Mouse (Mus musculus) lung, embryonic 15.5 days (tissue): Measurements from ENCODE around the gene Cldn3. TPM values are rescaled to one million over a fixed set of nuclear protein-coding genes. Genes with fewer than 3 reads are reported as not detected.
A peak's percentile ranks its signal among the peaks of the same experiment; 100 is the strongest.

Experiments
- ATAC-seq: fragments of 200-750 bp; cut with Nextera tagmentation; 2 replicates; pipeline ENCODE4 v1.8.0; 2017; ENCODE audit warnings: moderate number of reproducible peaks, borderline replicate concordance; ENCODE audit not compliant: low FRiP score, low TSS enrichment; ENCODE audit errors: extremely low read depth
- H3K27ac ChIP-seq: fragments of 300-500 bp; sonication (generic); 2 replicates; pipeline ENCODE4 v1.5.1; 2015; ENCODE audit warnings: moderate library complexity, mild to moderate bottlenecking, inconsistent platforms
- H3K27me3 ChIP-seq: fragments of 300-500 bp; sonication (generic); 2 replicates; pipeline ENCODE4 v1.6.1; 2015; ENCODE audit warnings: inconsistent platforms
- H3K36me3 ChIP-seq: fragments of 300-500 bp; sonication (generic); 2 replicates; pipeline ENCODE4 v1.6.1; 2015; ENCODE audit warnings: inconsistent platforms
- H3K4me1 ChIP-seq: fragments of 300-500 bp; sonication (generic); 2 replicates; pipeline ENCODE4 v1.6.1; 2015; ENCODE audit warnings: inconsistent platforms
- H3K4me2 ChIP-seq: fragments of 300-500 bp; sonication (generic); 2 replicates; pipeline ENCODE4 v1.6.1; 2015; ENCODE audit warnings: inconsistent platforms, mild to moderate bottlenecking, moderate library complexity
- H3K4me3 ChIP-seq: fragments of 300-500 bp; sonication (generic); 2 replicates; pipeline ENCODE4 v1.5.1; 2015; ENCODE audit warnings: mild to moderate bottlenecking, inconsistent platforms
- H3K9ac ChIP-seq: fragments of 300-500 bp; sonication (generic); 2 replicates; pipeline ENCODE4 v1.6.1; 2015; ENCODE audit warnings: inconsistent platforms
- H3K9me3 ChIP-seq: fragments of 300-500 bp; sonication (generic); 2 replicates; pipeline ENCODE4 v1.6.1; 2016; ENCODE audit warnings: inconsistent platforms
- whole genome bisulfite sequencing: fragments of 180-500 bp; shearing (Covaris S2); methylation state at CpG from one replicate; pipeline ENCODE4 v1.1.7; 2015; 5-methylcytosine and 5-hydroxymethylcytosine counted together
- polyA plus RNA-seq: library from polyadenylated mRNA; unstranded; fragments of >200 nt; fragmentation: Nextera tagmentation; extraction: Ambion mirVana; gene quantifications from 2 replicates; pipeline ENCODE4 v1.2.1, GENCODE M21; 2015

The Cldn3 gene
- polyA plus RNA-seq, 1 experiment from 2014 or later, result 259 TPM

DNA sequence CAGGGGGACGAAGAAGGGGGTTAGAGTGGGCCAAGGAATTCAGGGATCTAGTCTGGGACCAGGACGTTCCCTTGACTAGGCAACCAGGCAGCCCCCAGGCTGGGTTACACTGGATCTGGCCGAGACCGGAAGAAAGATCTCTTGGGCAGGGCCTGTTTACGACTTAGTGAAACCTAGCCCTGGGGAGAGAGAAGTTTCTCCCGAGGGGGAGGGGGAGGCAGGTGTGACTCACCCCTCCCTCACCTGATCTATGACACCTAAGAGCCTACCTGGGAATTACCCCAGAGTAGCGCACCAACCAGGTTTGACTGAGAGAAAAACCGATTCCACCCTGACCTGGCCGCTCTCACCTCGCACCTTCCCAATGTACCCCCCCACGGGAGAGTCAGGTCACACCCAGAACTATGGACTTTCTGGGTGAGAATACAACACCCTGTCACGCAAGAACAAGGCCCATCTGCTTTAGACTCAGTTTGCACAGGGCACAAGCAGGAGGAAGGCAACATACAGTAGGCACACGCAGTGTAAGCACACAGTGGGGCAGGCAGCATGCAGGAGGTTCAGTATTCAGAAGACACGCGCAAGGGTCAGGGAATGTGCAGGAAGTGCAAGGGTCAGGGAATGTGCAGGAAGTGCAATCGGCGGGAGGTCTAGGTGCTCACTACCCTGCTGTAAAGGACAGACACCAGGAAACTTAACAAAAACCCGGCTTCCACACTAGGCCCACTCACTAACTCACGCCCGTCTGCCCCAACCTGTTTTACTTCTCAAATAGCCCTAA, 18.7 kb upstream of the Cldn3 start:
- no peaks in the 10 kb centered on the region for H3K36me3 ChIP-seq
- peaks cover 10% of the 10 kb centered on the region; the same call in 1 of the 2 replicates for H3K27me3 ChIP-seq
- no peaks in the 10 kb centered on the region for H3K9me3 ChIP-seq
- H3K4me3 ChIP-seq, result no peak overlapping the region
- H3K4me2 ChIP-seq, result no peak overlapping the region
- H3K4me1 ChIP-seq, result peaks cover 37% of the 10 kb centered on the region
- 50% methylated on average over 20 of the region's 20 CpGs for WGBS
- ATAC-seq, result no peak
- peak overlapping the region; percentile 88 for H3K27ac ChIP-seq
- no peak overlapping the region for H3K9ac ChIP-seq

DNA sequence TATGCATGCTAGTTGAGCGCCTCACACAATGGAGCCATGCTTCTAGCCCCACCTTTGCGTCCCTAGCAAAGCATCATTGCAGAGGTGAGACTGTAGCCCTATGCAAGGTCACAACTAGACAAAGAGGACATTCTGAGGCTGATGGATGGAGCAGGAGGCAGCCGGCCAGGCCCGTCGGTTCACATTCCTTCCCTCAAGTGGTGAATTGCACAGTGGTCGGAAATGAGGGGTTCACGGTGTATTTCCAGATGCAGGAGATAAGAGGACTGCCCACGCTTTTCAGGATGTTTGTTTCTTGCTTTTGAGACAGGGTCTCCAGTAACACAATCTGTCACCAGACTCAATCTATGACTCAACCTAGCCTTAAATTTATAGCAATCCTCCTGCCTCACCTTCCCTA, 15.3 kb upstream of the Cldn3 start:
- Histone ChIP-seq H3K4me3 (no peak overlapping the region), H3K27ac (peak overlapping the region; percentile 64), H3K4me1 (peaks cover 44% of the 10 kb centered on the region), H3K36me3 (no peaks in the 10 kb centered on the region), H3K9ac (no peak overlapping the region), H3K27me3 (peaks cover 10% of the 10 kb centered on the region; the same call in 1 of the 2 replicates), H3K9me3 (no peaks in the 10 kb centered on the region), H3K4me2 (no peak overlapping the region)
- no peak for ATAC-seq
- WGBS, result 32% methylated on average over 8 of the region's 8 CpGs

DNA sequence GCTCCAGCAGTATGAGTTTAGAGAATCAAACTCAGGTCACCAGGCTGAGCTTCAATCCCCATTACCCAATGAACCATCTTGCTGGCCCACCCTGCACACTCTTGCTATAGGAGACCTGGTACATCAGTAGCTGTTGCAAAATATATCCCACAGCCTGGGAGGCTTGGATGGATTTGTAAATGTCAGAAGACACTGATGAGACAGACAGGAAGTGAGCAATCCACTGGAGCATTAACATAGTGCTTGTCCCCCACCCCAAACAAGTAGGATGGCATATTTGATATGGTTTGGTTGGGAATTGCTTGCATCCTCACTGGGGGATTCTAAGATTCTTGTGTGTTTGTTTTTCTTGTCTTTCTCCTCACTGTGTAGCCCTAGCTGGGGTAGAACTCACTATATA, 12.9 kb upstream of the Cldn3 start:
- Histone ChIP-seq H3K9ac (no peak overlapping the region), H3K27ac (peak overlapping the region; percentile 84), H3K4me3 (no peak overlapping the region), H3K36me3 (no peaks in the 10 kb centered on the region), H3K9me3 (no peaks in the 10 kb centered on the region), H3K4me2 (no peak overlapping the region), H3K4me1 (peaks cover 24% of the 10 kb centered on the region), H3K27me3 (no peaks in the 10 kb centered on the region)
- ATAC-seq, result no peak

DNA sequence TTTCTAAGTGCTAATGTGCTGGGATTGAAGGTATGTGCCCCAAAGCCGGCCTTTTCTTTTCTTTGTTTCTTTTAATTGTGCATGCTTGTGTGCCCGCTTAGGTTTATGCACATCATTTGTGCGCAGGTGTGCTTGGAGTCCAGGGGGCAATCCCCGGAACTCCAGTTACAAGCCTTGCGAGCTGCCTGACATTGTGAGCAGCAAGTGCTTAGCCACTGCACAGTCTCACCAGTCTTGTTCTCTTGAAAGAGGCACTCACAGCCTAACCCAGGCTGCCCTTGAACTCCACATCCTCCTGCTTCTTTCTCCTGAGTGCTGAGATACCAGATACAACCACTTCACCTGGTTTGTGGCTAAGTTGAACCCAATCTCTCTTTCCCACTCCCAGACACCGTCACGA, 12.5 kb upstream of the Cldn3 start:
- Histone ChIP-seq H3K4me1 (peaks cover 23% of the 10 kb centered on the region), H3K27ac (peak overlapping the region; percentile 84), H3K27me3 (no peaks in the 10 kb centered on the region), H3K4me3 (no peak overlapping the region), H3K36me3 (no peaks in the 10 kb centered on the region), H3K9me3 (no peaks in the 10 kb centered on the region), H3K4me2 (0 out of 2 replicates have a peak overlapping the region, but pooled peaks have one; percentile 13), H3K9ac (no peak overlapping the region)
- WGBS, result 62% methylated on average over 7 of the region's 7 CpGs
- ATAC-seq, result 0 out of 2 replicates have a peak, but pooled peaks have one; percentile 15

DNA sequence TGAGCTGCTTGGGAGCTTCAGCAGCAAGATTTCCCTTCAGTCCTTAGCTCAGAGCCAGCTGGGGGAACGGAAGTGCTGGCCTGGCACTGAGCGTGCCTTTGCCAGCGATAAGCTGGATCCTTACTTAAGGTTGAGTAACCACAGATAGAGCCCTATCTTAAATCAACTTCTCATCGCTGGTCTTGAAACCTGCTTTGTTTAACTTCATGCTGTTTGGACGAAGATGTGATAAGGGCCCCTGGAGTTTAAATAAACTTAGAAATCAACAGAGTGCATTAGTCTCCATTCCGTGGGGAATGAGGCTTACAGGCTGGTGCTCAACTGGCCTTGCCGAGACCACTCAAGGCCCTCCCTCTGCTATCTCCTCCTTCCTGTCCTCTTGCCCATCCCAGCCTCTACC, 11.7 kb upstream of the Cldn3 start:
- WGBS, result 5% methylated on average over 7 of the region's 7 CpGs
- no peaks in the 10 kb centered on the region for H3K36me3 ChIP-seq
- peak; percentile 69 for ATAC-seq
- peak overlapping the region; percentile 84 for H3K27ac ChIP-seq
- H3K27me3 ChIP-seq, result no peaks in the 10 kb centered on the region
- H3K4me1 ChIP-seq, result peaks cover 23% of the 10 kb centered on the region
- no peak overlapping the region for H3K4me3 ChIP-seq
- 0 out of 2 replicates have a peak overlapping the region, but pooled peaks have one; percentile 13 for H3K4me2 ChIP-seq
- H3K9ac ChIP-seq, result no peak overlapping the region
- H3K9me3 ChIP-seq, result no peaks in the 10 kb centered on the region

DNA sequence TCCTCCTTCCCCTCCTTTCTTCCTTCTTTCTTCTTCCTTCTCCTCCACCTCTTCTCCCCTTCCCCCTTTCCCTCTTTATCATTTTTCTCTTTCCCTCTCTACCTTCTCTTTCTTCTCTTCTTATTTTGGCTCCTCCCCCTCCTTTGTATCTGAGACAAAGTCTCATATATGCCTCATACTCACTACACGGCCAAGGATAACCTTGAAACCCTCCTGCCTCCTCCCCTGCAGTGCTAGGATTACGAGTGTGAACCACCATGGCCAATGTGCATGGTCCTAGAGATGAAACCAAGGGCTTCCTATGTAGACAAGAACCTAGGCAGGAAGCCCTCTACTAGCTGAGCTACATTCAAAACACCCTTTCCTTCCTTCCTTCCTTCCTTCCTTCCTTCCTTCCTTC, 11.1 kb upstream of the Cldn3 start:
- no peaks in the 10 kb centered on the region for H3K9me3 ChIP-seq
- no peak overlapping the region for H3K4me2 ChIP-seq
- ATAC-seq, result no peak
- H3K4me3 ChIP-seq, result no peak overlapping the region
- H3K36me3 ChIP-seq, result no peaks in the 10 kb centered on the region
- H3K27ac ChIP-seq, result peak overlapping the region; percentile 84
- 32% methylated on average over 2 of the region's 2 CpGs for WGBS
- H3K4me1 ChIP-seq, result peaks cover 23% of the 10 kb centered on the region
- H3K27me3 ChIP-seq, result no peaks in the 10 kb centered on the region
- no peak overlapping the region for H3K9ac ChIP-seq

DNA sequence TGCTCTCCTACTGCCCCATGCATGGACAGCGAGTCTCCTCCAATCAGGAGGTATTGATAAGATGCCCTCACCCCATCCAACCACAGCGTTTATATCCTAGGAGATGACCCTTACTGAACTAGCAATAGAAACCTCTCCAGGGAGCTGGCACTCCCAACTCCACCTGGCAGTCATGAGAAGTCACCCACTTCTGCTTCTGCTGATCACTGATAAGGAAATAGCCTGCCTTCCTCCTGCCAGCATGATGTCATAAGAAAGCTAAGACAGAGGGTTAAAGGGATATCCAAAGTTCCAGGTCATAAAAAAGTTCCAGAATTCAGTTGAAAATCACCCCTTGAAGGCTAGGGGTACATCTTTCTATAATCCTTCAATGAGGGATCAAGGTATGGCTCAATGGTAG, 9.8 kb upstream of the Cldn3 start:
- no peak for ATAC-seq
- Histone ChIP-seq H3K9ac (no peak overlapping the region), H3K4me2 (no peak overlapping the region), H3K27ac (no peak overlapping the region), H3K27me3 (no peaks in the 10 kb centered on the region), H3K36me3 (no peaks in the 10 kb centered on the region), H3K4me3 (no peak overlapping the region), H3K4me1 (peaks cover 18% of the 10 kb centered on the region), H3K9me3 (no peaks in the 10 kb centered on the region)
- WGBS, result 74% methylated on average over 2 of the region's 2 CpGs

DNA sequence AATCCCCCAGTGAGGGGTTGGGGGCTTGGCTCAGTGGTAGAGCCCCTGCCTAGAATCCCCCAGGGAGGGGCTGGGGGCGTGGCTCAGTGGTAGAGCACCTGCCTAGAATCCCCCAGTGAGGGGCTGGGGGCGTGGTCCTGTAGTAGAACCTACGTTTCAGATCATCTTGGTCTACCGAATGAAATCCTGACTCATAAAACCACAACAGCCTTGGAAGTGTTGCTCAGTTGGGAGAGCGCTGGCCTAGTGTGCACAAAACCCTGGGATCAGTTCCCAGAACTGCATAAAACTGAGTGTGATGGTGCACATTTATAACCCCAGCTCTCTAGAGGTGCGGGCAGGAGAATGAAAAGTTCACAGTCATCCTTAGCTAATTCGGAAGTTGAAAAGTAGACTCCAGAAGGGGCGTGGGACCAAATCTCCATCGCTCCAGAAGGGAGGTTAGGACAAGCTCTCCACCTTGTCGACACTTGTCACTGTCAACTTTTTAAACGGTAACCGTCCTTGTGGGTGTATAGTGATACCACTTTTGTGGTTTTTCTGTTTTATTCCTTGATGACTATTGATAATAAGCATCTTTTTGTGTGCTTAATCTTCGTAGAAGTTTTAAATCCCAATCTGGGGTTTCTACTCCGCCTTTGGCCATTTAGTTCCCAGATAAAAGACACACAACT, 9.3 kb upstream of the Cldn3 start:
- Histone ChIP-seq H3K27me3 (no peaks in the 10 kb centered on the region), H3K27ac (no peak overlapping the region), H3K4me1 (peaks cover 17% of the 10 kb centered on the region), H3K9me3 (no peaks in the 10 kb centered on the region), H3K4me3 (no peak overlapping the region), H3K9ac (no peak overlapping the region), H3K4me2 (no peak overlapping the region), H3K36me3 (no peaks in the 10 kb centered on the region)
- WGBS, result 81% methylated on average over 14 of the region's 14 CpGs
- ATAC-seq, result no peak

DNA sequence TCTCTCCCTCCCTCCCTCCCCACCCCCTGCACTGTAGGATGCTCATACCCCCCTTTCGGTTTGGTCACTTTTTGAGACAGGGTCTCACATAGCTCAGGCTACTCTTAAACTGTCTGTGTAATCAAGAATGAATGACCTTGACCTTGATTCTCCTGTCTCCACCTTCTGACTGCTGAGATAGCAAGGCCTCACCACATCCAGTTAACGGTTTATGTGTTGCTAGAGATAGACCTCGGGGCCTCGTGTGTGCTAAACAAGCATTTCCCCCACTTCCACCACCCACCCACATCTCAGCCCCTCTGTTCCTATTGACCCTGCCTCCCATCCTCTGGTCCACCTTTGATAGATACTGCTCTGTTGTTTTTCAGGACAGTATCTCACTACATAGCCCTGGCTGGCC, 8.2 kb upstream of the Cldn3 start:
- no peak for ATAC-seq
- Histone ChIP-seq H3K36me3 (no peaks in the 10 kb centered on the region), H3K4me2 (no peak overlapping the region), H3K9ac (no peak overlapping the region), H3K27me3 (no peaks in the 10 kb centered on the region), H3K4me1 (peaks cover 17% of the 10 kb centered on the region), H3K9me3 (no peaks in the 10 kb centered on the region), H3K4me3 (no peak overlapping the region), H3K27ac (no peak overlapping the region)
- 73% methylated on average over 4 of the region's 4 CpGs for WGBS

DNA sequence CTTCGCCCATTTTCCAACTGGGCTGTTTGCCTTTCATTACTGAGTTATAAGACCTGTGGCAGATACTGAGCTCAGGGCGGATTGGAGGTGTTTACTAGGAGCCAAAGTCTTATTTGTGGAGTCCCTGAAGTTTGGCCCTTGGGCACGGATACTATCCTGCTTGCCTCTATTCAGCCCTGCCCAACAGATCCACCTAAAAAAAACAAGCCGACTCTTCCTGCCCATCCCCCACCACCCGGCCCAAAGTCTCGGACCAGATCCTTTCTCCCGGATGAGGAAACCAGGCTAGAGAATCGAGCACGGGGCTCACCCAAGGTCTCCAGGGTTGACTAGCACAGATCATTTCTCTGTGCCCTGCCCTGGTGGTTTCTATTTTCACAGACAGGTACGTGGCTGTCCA, 4.9 kb upstream of the Cldn3 start:
- no peak overlapping the region for H3K4me2 ChIP-seq
- no peaks in the 10 kb centered on the region for H3K36me3 ChIP-seq
- peaks cover 19% of the 10 kb centered on the region for H3K4me1 ChIP-seq
- no peaks in the 10 kb centered on the region for H3K9me3 ChIP-seq
- no peak overlapping the region for H3K9ac ChIP-seq
- H3K27ac ChIP-seq, result no peak overlapping the region
- no peak for ATAC-seq
- peaks cover 20% of the 10 kb centered on the region for H3K27me3 ChIP-seq
- WGBS, result 59% methylated on average over 10 of the region's 10 CpGs
- H3K4me3 ChIP-seq, result no peak overlapping the region

DNA sequence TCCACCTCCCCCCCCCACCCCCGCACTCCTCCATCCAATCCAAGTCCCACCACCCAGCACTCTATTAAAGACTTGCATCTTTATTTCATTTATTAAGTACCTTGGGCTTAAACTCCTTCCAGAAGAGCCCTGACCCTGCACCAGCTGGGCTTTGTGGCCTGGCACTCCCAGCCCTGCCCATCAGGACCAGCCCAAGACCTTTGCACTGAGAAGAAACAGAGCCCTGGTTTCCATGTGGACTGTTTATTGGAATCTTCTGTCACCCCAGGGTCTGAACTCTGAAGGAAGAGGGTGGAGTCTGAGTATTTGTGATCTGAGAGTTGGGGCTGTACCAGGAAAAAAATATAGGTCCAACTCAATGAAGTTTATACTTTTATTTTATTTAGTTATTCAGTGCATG, 2.9 kb upstream of the Cldn3 start:
- ATAC-seq, result no peak
- Histone ChIP-seq H3K27ac (no peak overlapping the region), H3K27me3 (peaks cover 39% of the 10 kb centered on the region), H3K4me3 (no peak overlapping the region), H3K36me3 (no peaks in the 10 kb centered on the region), H3K9ac (no peak overlapping the region), H3K4me2 (no peak overlapping the region), H3K9me3 (no peaks in the 10 kb centered on the region), H3K4me1 (peaks cover 24% of the 10 kb centered on the region)
- 80% methylated on average over 1 of the region's 1 CpGs for WGBS

DNA sequence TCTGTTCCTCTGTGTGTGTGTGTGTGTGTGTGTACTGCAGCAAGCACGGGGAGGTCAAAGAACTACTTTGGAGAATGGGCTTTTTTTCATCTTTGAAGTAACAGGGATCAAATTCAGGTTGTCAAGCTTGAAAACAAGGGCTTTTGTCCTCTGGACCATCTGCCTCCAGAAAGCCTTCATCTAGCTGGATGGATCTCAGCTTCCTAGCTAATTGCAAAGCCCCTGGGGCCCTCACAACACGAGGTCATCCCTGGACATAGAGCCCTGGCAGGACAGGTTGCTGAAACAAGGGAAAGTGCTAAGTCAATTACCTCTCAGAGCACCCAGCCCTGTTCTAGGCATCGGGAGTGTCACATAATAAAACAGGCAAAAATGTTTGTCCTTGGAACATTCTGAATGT, 2.2 kb upstream of the Cldn3 start:
- H3K27ac ChIP-seq, result 0 out of 2 replicates have a peak overlapping the region, but pooled peaks have one; percentile 93
- no peak for ATAC-seq
- no peaks in the 10 kb centered on the region for H3K9me3 ChIP-seq
- no peak overlapping the region for H3K4me2 ChIP-seq
- peaks cover 44% of the 10 kb centered on the region for H3K27me3 ChIP-seq
- no peak overlapping the region for H3K9ac ChIP-seq
- H3K4me1 ChIP-seq, result peaks cover 24% of the 10 kb centered on the region
- no peak overlapping the region for H3K4me3 ChIP-seq
- no peaks in the 10 kb centered on the region for H3K36me3 ChIP-seq
- 25% methylated on average over 3 of the region's 3 CpGs for WGBS
